Mouse (Mus musculus) heart, embryonic 12.5 days (tissue): ENCODE data around the gene Aldh3b1. TPM values are rescaled to one million over a fixed set of nuclear protein-coding genes. Genes with fewer than 3 reads are reported as not detected.

ENCODE experiments used
- ATAC-seq: fragments of 200-750 bp; cut with Nextera tagmentation; 2 replicates; pipeline ENCODE4 v1.8.0; 2017; ENCODE audit warnings: moderate TSS enrichment, moderate library complexity; ENCODE audit not compliant: insufficient number of reproducible peaks, low FRiP score
- H3K27ac ChIP-seq: fragments of 300-500 bp; sonication (generic); 2 replicates; pipeline ENCODE4 v1.5.1; 2016; ENCODE audit warnings: mild to moderate bottlenecking, moderate library complexity; ENCODE audit not compliant: poor library complexity, severe bottlenecking
- H3K27me3 ChIP-seq: fragments of 300-500 bp; sonication (generic); replicated peaks from 2 replicates; pipeline ENCODE4 v1.6.1; 2016; ENCODE audit warnings: mild to moderate bottlenecking, moderate library complexity
- H3K36me3 ChIP-seq: fragments of 300-500 bp; sonication (generic); 2 replicates; pipeline ENCODE4 v1.6.1; 2016; ENCODE audit warnings: mild to moderate bottlenecking, moderate library complexity
- H3K4me1 ChIP-seq: fragments of 300-500 bp; sonication (generic); replicated peaks from 2 replicates; pipeline ENCODE4 v1.6.1; 2016; ENCODE audit warnings: mild to moderate bottlenecking
- H3K4me2 ChIP-seq: fragments of 300-500 bp; sonication (generic); 2 replicates; pipeline ENCODE4 v1.6.1; 2016; ENCODE audit warnings: mild to moderate bottlenecking, moderate library complexity
- H3K4me3 ChIP-seq: fragments of 300-500 bp; sonication (generic); 2 replicates; pipeline ENCODE4 v1.5.1; 2016; ENCODE audit warnings: mild to moderate bottlenecking
- H3K9ac ChIP-seq: fragments of 300-500 bp; sonication (generic); 2 replicates; pipeline ENCODE4 v1.6.1; 2016; ENCODE audit warnings: mild to moderate bottlenecking, moderate library complexity
- H3K9me3 ChIP-seq: fragments of 300-500 bp; sonication (generic); replicated peaks from 2 replicates; pipeline ENCODE4 v1.6.1; 2016; ENCODE audit warnings: mild to moderate bottlenecking, moderate library complexity
- WGBS: fragments of 180-500 bp; shearing (Covaris S2); methylation state at CpG from one replicate; pipeline ENCODE4 v1.1.7; 2016; 5-methylcytosine and 5-hydroxymethylcytosine counted together
- polyA plus RNA-seq: library from polyadenylated mRNA; unstranded; fragments of >200 nt; fragmentation: Nextera tagmentation; extraction: Ambion mirVana; gene quantifications from 2 replicates; pipeline ENCODE4 v1.2.1, GENCODE M21; 2016

The Aldh3b1 gene
- polyA plus RNA-seq, 1 experiment from 2014 or later, result 2.3 TPM

DNA sequence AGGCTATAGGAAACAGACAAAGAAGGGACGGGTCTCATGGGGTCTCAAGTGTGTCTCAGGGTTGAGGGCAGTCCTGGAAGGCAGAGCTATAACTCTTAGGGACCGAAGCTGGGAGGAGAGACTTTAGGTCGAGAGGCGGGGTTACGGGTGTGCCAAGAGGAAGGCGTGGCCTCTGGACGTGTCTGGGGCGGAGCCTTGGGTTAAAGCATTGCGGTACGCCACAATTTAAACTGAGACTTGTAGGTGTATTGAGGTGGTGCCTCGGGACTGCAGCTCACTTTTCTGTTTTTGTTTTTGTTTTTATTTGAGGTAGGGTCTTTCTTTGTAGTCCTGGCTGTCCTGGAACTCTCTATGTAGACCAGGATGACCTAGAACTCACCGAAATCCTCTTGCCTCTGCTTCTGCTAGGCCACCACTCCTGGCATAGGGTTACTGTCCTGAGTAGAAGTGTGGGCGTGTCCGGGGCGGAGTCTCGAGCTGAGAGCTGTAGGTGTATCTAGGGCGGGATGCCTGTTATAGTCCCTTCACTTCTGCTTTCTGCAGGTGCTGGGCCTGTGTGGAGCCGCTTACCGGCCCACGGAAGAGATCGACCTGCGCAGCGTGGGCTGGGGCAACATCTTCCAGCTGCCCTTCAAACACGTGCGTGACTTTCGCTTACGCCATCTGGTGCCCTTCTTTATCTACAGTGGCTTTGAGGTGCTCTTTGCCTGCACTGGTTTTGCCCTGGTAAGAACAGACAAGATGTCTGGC lies 13.6 kb upstream of the Aldh3b1 start:
- H3K36me3 ChIP-seq, result no peaks in the 10 kb centered on the region
- H3K9me3 ChIP-seq, result no peaks in the 10 kb centered on the region
- H3K27ac ChIP-seq, result no peak overlapping the region
- peak overlapping the region; percentile 16 for H3K4me3 ChIP-seq
- 13% methylated on average over 27 of the region's 27 CpGs for WGBS
- peak; percentile 46 for ATAC-seq
- H3K27me3 ChIP-seq, result peaks cover 30% of the 10 kb centered on the region
- peak overlapping the region; percentile 61 for H3K4me2 ChIP-seq
- peaks cover 13% of the 10 kb centered on the region for H3K4me1 ChIP-seq
- H3K9ac ChIP-seq, result no peak overlapping the region; the same call in 1 of the 2 replicates

DNA sequence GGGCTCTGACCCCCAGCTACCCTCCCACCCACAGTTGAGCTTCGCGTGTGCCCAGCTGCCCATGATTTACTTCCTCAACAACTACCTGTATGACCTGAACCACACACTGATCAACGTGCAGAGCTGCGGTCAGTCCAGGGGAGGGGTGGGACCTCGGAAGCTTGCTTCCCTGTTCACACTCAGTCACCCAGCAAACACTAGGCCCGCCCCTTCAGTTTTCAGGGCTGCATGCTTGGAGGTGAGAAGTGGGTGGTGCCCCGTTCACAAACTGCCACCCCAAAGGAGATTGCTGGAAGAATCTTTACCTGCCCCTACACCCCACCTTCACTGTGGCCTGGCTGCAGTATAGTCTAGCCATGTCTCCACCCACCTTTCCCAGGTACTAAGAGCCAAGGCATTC lies 12.7 kb upstream of the Aldh3b1 start:
- Histone ChIP-seq H3K9ac (no peak overlapping the region), H3K36me3 (no peaks in the 10 kb centered on the region), H3K4me1 (peaks cover 13% of the 10 kb centered on the region), H3K27me3 (peaks cover 26% of the 10 kb centered on the region), H3K4me2 (no peak overlapping the region), H3K4me3 (no peak overlapping the region), H3K27ac (no peak overlapping the region), H3K9me3 (no peaks in the 10 kb centered on the region)
- ATAC-seq, result no peak
- 72% methylated on average over 7 of the region's 7 CpGs for WGBS

DNA sequence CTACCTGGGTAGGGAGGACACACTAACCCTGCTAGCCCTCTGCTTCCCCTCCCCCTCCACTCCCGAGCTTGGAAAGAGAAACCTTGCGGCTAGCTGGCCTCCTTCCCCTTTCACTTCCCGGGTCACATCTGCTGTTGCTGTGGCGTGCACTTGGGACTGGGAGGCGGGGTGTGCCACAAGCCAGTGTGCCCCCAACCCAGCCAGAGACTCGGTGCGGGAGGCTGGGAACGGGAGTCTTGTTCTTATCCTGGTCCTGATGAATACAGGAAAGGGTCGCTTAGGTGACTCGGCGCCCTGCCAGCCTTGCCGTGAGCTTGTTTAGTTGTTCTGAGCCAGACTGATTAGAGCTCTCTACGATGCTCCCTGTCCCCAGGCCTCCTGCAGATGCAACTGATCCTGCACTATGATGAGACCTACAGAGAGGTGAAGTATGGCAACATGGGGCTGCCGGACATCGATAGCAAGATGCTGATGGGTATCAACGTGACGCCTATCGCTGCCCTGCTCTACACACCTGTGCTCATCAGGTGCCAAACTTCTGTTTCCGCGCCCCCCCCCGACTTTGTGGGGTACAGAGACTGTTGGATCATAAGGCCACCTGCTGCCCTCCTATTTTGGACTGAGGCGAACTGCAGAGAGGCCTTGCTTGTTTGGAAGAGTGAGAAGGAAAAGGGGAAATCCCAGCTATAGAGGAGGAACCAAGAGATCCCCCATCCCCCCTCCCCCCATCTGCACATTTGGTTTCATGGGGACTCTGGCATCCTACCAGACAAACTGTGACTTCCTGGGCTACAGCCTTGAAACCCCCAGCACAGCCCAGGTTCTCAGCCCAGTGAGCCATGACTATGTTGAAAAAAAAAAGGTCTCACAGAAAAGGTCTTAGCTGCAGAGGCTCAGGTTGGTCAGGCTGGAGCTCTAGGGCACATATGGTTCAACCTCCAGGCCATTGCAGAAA lies 6.6 kb upstream of the Aldh3b1 start:
- Histone ChIP-seq H3K36me3 (no peaks in the 10 kb centered on the region), H3K9me3 (no peaks in the 10 kb centered on the region), H3K9ac (peak overlapping the region; percentile 71), H3K4me1 (peaks cover 10% of the 10 kb centered on the region), H3K27ac (no peak overlapping the region), H3K4me3 (peak overlapping the region; percentile 60), H3K4me2 (peak overlapping the region; percentile 92), H3K27me3 (0 out of 2 replicates have a peak, but pooled peaks cover 4% of the 10 kb centered on the region)
- ATAC-seq, result 0 out of 2 replicates have a peak, but pooled peaks have one; percentile 44
- 9% methylated on average over 22 of the region's 22 CpGs for WGBS

DNA sequence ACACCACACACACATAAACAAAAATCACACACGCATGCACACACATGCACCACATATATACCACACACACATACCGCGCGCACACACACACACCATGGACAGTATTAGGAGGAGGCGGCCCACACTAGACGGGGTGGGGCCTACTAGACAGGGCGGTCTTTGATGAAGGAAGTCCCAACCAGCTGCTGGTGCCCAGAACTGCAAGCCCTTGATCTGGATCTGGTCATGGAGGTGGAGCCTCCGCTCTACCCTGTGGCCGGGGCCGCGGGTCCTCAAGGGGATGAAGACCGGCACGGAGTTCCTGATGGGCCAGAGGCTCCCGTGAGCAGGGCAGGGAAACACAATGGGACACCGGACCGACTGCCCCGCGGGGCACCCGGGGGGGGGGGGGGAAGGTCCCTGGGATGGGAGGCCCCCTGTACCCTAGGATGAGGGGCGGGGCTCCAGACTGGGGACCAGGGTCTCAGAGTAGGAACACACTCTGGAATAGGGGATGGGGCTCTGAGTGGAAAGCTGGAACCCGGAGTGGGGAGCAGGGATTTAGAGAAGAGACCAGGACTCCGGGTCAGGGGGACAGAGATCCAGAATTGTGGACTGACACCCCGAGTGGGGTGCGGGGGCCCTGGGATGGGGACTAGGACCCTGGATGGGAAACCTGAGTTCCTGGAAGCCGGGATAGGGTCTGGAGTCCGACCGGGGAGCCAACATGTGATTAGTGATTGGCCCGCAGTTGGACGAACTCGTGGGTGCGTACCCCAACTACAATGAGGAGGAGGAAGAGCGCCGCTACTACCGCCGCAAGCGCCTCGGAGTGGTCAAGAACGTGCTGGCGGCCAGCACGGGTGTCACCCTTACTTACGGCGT lies 5.7 kb upstream of the Aldh3b1 start, which contains the start of gene Unc93b1:
Unc93b1 (plus strand) TSS at position 155 of the 864 bp plus-strand sequence.
- Histone ChIP-seq H3K9ac (peak within 1 kb of the TSS; percentile 71), H3K27ac (no peak within 1 kb of the TSS), H3K4me1 (peaks cover 19% of the 10 kb centered on the region), H3K4me3 (peak within 1 kb of the TSS; percentile 60), H3K27me3 (0 out of 2 replicates have a peak, but pooled peaks cover 4% of the 10 kb centered on the region), H3K4me2 (peak within 1 kb of the TSS; percentile 92), H3K36me3 (no peaks in the 10 kb centered on the region), H3K9me3 (no peaks in the 10 kb centered on the region)
- ATAC-seq, result peak; percentile 79
- 6% methylated on average over 42 of the region's 42 CpGs for WGBS

DNA sequence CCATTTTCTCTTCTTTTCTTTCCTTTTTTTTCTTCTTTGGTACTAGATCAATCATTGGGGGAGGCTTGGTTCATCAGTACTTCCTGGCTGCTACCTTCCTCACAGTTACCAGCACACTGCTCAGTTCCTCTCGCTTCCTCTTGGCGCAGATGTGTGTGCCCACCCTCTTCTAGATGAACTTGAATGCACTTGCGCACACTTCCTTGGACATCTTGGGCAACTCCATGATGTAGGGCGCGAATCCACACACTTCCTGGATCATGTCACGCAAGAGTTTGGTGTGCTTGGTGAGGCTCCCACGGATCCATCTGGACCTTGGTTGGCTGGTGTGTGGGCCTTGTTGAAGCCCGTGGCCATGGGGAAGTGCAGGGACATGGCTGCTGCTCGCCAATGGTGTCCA lies 2.1 kb upstream of the Aldh3b1 start:
- no peak for ATAC-seq
- WGBS, result 86% methylated on average over 9 of the region's 9 CpGs
- Histone ChIP-seq H3K4me2 (no peak overlapping the region), H3K27me3 (0 out of 2 replicates have a peak, but pooled peaks cover 4% of the 10 kb centered on the region), H3K9ac (no peak overlapping the region), H3K9me3 (no peaks in the 10 kb centered on the region), H3K4me1 (peaks cover 34% of the 10 kb centered on the region), H3K27ac (no peak overlapping the region), H3K36me3 (no peaks in the 10 kb centered on the region), H3K4me3 (no peak overlapping the region)

DNA sequence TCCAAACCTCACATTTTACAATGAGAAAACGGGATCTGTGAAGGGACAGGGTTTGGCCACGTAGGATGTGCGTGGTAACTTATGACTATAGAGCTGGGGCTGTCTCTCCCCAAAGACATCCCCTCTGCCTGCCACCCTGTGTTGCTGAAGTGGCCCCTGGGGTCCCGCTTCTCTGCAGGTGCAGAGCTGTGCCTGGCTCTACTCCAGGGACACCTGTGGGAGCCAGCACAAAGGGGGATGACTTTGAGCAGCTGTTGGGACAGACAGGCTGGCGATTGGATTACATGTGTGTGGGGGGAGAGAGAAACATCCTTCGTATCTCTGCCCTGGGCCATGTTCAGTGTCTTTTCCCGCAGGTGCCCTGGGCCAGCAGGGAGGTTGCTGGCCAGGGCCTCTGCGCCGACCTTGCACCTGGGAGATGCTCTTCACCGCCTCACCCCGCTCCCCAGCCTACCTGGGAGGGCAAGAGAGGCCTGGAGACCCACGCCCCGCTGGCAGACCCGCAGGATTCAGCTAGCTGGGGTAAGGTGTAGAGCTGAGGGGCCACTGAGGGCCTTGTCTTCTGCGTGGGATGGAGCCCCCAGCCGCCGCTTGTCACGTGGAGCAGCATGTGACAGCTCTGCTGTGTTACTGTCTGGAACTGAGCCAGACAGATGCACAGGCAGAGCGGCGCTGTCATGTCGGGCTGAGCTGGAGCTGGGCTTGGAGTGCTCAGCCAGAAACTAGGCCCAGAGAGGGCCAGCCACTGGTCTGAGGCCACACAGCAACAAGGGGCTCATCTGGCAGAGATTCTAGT lies 852 bp upstream of the Aldh3b1 start:
- Histone ChIP-seq H3K27ac (peak overlapping the region; percentile 53), H3K9ac (no peak overlapping the region), H3K4me2 (no peak overlapping the region), H3K4me1 (peaks cover 27% of the 10 kb centered on the region), H3K9me3 (no peaks in the 10 kb centered on the region), H3K27me3 (0 out of 2 replicates have a peak, but pooled peaks cover 4% of the 10 kb centered on the region), H3K4me3 (no peak overlapping the region), H3K36me3 (no peaks in the 10 kb centered on the region)
- ATAC-seq, result no peak
- WGBS, result 66% methylated on average over 21 of the region's 21 CpGs

DNA sequence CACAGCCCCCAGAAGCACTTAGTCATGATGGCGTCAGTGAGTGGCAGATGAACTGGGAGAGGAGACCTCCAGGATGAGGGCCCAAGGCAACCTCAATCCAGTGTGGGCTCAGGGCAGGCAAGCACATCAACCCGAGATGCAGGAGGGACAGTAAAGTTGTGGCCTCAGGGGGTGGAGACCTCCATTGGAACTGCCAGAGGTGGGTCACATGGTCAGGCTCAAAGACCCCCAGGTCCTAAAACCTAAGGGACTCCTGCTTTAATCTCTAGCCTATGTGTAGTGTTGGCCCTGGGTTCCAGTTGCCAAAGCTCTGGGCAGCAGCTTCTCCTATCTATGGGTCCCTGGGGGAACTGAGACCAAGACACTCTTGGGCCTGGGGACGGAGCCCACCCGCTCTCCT lies 829 bp downstream of the Aldh3b1 start:
- Histone ChIP-seq H3K4me2 (no peak overlapping the region), H3K4me1 (peaks cover 33% of the 10 kb centered on the region), H3K27ac (peak overlapping the region; percentile 53; the same call in 1 of the 2 replicates), H3K36me3 (no peaks in the 10 kb centered on the region), H3K9me3 (no peaks in the 10 kb centered on the region), H3K4me3 (no peak overlapping the region), H3K27me3 (no peaks in the 10 kb centered on the region), H3K9ac (no peak overlapping the region)
- ATAC-seq, result peak; percentile 8; the same call in 1 of the 2 replicates
- 82% methylated on average over 4 of the region's 4 CpGs for WGBS

DNA sequence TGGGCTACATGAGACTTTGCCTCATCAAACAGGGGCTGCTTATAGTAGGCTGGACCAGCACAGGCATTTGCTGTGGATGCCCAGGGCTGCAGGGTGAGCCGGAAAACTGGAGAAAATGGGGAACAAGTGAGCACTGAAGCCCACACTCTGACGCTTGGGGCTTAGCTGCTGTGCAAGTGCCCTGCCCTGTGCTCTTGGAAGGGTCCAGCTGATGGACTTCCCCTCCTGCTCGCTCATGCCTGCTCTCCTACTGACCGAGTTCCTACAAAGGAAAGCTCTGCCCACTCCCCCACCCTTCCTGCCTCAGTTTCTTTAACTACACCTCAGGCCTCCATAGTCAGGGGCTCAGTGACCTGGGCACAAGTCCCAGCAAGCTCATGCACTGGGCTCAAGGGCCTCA lies 1.6 kb downstream of the Aldh3b1 start:
- no peak for ATAC-seq
- 83% methylated on average over 4 of the region's 4 CpGs for WGBS

DNA sequence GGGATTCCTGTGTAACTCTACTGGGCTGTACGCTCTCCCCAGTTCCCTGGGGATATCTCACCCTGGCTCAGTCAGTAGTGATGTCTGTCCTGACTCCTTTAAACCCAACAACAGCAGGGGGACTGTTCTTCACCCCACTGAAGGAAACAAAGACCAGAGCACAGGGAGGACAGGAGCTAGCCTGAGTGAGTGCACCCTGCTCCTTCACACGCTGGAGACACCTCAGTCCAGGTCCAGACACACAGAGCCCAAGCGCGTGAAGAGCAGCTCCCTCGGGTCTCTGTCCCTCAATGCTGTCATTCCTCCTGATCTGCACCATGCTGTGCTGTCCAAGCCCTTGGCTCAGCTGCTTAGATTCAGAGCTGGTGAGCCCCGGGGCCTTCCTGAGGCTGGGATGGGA lies 2.9 kb downstream of the Aldh3b1 start:
- Histone ChIP-seq H3K27ac (no peak overlapping the region), H3K9ac (no peak overlapping the region), H3K4me3 (no peak overlapping the region), H3K27me3 (no peaks in the 10 kb centered on the region), H3K9me3 (no peaks in the 10 kb centered on the region), H3K4me2 (no peak overlapping the region), H3K4me1 (peaks cover 33% of the 10 kb centered on the region), H3K36me3 (no peaks in the 10 kb centered on the region)
- WGBS, result 62% methylated on average over 6 of the region's 6 CpGs
- no peak for ATAC-seq

More for the DNA sequence above, 1.6 kb downstream of the Aldh3b1 start:
- Histone ChIP-seq H3K27me3 (no peaks in the 10 kb centered on the region), H3K9ac (no peak overlapping the region), H3K27ac (no peak overlapping the region), H3K4me2 (no peak overlapping the region), H3K36me3 (no peaks in the 10 kb centered on the region), H3K4me3 (no peak overlapping the region), H3K4me1 (peaks cover 33% of the 10 kb centered on the region), H3K9me3 (no peaks in the 10 kb centered on the region)

DNA sequence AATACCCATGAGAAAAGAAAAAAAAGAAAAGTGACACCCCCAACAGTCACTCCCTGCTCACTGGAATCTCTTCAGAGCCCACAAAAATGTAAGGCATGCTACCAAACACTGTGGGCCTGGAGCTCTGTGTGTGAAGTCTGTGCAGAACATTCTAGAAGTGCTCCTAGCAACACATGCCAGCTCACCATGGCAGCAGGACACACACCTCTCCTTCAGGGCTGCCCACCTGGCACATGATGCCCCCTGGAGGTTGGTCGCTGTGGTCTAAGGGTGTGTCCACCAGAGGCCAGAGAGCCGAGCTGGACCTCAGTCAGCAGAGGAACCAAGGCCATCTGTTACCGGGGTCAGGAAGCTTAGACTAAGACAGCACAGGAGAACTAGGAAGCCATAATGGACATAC lies 3.3 kb downstream of the Aldh3b1 start:
- peaks cover 33% of the 10 kb centered on the region for H3K4me1 ChIP-seq
- H3K36me3 ChIP-seq, result no peaks in the 10 kb centered on the region
- no peak overlapping the region for H3K4me2 ChIP-seq
- H3K9ac ChIP-seq, result no peak overlapping the region
- ATAC-seq, result no peak
- H3K27me3 ChIP-seq, result no peaks in the 10 kb centered on the region
- no peak overlapping the region for H3K27ac ChIP-seq
- no peaks in the 10 kb centered on the region for H3K9me3 ChIP-seq
- 63% methylated on average over 3 of the region's 3 CpGs for WGBS
- no peak overlapping the region for H3K4me3 ChIP-seq
